Mouse (Mus musculus): ENCODE results near the gene Rpl27.
"Not testable (repeated sequence)": the region's sequence is repeated elsewhere in the genome, so short reads cannot be mapped to it uniquely, and the experiment has no call there.

Gene Rpl27

DNA sequence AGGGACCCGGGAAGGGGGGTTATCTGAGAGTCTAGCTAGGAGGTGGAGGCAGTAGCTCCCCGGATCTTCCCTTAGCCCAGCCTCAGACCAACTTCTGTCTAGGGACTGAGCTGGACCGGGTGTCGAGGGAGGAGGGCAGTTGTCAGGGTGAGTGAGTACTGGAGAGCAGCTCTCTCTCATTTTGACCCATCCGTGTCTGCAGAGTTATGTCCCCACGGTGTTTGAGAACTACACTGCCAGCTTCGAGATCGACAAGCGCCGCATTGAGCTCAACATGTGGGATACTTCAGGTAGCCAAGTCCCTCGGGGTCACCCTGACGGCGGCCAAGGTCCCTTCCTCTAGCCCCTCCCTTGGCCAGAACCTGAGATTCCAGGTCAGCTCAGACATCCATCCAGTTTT, 26.6 kb downstream of the Rpl27 start:
- DNase-seq (ENCODE audit: low spot score), result no peak

DNA sequence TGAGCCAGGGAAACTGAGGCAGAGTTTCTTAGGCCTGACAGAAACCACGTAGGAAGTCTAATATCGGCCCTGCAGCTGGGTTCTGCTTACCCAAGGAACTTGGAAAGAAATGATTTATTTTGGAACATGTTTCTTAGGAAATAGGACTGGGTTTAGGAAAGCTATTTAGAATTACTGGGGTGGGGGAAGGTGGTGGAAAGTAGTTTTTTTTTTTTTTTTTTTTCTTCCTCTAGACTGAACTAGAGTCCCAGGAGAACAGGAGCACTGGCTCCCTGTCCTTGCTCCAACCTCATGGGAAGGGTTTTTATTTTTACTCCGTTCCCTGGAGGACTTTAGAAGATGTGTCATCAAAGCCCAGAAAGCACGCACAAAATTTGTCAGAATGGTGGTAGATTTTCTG, 27.1 kb downstream of the Rpl27 start:
- DNase-seq (ENCODE audit: low spot score), result no peak

DNA sequence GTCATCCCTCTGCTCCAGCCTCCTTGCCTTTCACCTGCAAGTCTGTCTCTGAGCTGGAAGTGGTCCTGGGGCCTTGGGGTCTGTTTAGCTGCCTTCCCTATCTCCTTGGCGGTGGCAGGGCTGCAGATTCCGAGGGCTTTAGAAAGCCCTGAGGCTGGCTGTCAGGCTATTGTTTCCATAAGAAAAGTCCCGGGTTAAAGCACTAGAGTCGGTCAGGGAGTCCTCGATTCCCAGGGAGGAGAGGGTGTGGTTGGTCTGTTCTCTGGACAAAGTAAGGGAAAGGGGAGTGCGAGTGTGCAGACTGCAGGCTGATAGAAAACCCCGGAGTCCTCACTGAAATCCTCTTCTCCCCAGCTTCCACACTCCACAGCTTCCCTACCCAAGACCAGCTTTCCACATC, 28.1 kb downstream of the Rpl27 start:
- no peak for DNase-seq (ENCODE audit: low spot score)

DNA sequence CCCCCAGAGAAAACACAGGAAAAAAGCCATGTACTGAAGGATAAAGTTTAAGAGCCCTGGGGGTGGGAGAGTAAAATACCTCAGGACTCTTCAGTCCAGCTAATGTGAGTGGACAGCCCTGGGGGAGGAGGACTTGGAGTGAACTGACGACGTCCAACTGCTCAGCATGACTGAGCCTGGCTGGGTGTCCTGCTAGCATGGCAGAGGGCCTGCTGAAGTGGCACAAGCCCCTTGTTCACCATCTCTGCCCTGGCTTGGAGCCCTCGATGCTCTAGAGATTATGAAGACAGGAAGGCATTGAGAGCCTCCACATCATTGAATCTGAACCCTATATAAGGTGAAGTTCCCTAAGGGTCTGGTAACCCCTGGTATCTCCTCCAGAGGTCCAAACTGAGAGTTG, 29.8 kb downstream of the Rpl27 start:
- no peak for DNase-seq (ENCODE audit: low spot score)

DNA sequence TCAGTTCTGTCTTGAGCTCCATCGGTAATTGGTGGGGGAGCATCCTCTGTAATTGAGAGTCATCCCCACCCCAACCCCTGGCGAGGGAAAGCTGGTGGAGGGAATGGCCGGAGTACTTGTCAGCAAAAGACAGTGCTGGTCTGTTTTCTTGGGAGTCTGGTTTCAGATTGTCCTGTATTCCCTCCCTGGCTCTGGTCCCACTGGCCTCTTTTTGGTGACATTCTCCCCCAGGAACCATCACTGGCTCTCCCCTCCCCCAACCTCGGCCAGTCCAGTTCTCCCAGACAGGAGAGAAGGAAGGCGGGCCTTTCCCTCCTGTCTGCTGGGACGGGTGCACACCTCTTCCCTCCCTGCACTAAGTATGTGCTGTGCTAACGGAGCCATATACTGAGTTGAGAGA, 30.2 kb downstream of the Rpl27 start:
- no peak for DNase-seq (ENCODE audit: low spot score)

DNA sequence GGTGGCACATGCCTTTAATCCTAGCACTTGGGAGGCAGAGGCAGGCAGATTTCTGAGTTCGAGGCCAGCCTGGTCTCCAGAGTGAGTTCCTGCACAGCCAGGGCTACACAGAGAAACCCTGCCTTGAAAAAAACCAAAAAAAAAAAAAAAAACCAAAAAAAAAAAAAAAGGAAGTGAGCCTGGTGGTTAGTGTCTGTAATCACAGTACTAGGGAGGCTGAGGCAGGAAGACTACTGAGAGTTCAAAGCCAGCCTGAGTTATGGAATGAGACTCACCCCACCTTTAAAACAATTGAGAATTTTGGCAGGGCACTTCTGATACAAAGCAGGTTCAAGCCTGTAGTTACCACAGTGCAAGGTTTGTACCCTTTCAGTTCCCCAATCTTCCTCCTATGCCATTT, 31.6 kb downstream of the Rpl27 start:
- DNase-seq (ENCODE audit: low spot score), result not testable (repeated sequence)

DNA sequence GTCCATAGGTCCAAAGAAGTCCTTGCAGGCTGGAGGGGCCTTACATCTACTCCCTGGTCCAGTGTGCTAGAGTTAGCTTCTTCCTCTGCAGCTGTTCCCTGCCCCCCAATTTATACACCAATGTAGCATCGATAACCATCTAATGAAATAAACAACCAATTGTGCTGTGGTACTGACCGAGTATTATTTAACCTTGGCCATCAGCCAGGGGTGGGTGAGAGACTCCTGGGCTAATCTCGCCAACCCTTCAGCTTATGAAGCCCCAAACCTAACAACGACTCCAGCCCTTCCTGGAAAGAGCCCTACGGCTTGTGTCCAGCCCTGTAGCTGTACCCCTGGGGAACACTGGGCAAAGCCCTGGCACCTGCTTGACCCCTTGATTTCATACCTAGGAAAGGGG, 32.2 kb downstream of the Rpl27 start:
- DNase-seq (ENCODE audit: low spot score), result peak; percentile 26

DNA sequence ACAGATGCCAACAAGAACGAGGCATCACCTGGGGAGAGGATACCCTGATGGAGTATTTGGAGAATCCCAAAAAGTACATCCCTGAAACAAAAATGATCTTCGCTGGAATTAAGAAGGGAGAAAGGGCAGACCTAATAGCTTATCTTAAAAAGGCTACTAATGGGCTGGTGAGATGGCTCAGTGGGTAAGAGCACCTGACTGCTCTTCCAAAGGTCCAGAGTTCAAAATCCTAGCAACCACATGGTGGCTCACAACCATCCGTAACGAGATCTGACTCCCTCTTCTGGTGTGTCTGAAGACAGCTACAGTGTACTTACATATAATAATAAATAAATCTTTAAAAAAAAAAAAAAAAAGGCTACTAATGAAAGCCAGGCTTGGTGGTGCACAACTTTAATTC, 34.3 kb downstream of the Rpl27 start:
- not testable (repeated sequence) for DNase-seq (ENCODE audit: low spot score)

DNA sequence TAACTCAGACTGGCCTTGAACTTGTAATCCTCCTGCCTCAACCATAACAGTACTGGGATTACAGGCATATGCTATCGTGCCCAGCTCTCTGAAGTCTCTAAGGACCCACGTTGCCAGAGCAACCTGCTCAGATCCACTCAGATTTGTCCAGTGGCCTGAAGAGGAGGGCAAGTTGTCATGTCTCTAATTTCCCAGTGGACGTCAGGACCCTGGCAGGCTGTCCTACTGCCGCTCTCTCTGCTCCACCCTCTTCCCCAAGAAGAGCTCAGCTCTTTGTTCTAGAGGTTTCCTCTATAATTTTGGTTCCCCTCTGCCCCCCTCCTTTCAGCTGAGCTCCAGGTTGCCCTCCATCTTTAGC, 35.1 kb downstream of the Rpl27 start:
- DNase-seq (ENCODE audit: low spot score), result no peak

DNA sequence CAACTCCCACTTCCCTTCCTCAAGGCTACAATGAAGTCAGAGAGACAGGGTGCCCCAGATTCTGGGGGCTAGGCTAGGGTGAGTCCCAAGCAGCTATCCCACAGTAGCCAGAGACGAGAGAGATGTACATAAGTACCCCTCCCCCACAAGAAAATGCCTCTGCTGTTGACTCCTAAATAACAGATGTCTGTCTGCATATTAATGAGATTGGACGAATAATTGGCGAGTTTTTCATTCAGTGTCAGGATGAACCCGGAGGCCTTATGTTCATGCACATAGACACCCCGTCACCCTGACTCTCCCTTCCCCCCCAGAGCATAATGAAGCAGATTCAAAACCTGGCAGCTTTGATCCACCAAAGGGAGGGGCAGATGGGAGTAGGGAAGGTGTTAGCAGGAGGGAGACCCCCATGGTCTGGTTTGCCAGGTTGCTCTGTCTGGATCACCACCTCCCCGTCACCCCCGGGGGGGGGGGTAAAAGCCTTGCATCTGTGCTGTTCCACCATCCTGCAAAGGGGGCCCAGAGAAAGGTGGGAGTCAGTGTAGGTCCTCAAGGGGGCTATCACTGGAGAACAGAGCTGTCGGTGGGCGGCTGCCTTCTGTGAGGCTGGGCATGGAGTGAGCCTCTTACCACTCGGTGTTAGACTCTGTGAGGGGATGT, 35.6 kb downstream of the Rpl27 start:
- no peak for DNase-seq (ENCODE audit: low spot score)

DNA sequence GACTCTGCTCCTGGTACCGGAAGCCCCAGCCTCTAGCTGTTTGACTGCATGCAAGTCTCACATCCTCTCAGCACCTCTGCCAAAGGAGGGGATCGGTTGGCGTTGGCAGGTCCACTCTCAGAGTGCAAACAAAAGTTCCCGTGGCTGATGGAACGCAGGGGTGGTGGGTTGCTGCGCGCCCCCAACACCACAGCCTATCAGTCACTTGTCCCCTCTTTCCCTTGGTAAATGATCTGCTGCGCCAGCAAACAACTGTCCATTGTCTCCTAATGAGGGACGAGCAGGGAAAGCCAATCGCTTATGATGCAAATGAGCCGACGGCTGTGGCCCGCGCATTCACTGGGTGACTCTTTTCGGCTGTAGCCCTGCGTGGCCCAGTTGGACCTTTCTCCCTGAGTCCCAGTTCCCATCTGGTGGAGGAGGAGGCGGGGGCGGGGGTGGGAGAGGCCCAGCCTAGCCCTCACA, 37.1 kb downstream of the Rpl27 start:
- no peak for DNase-seq (ENCODE audit: low spot score)

DNA sequence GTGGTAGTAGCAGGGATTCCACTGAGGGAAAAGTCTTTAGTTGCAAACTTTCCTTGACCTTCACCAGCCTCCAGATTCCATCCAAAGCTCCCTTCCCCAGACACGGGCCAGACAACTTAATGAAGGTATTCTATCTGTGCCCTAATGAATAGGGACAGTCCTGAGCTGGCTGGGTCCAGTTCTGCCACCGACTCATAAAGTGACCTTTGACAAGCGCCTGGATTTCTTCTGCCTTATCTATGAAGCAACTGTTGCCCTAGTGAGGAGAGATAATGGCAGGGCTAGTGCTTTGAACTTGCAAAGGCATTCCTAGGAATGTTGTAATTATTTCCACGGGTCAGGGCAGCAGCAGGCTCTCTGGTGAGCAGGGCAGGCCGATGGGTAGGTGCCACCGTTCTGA, 38.8 kb downstream of the Rpl27 start:
- no peak for DNase-seq (ENCODE audit: low spot score)

DNA sequence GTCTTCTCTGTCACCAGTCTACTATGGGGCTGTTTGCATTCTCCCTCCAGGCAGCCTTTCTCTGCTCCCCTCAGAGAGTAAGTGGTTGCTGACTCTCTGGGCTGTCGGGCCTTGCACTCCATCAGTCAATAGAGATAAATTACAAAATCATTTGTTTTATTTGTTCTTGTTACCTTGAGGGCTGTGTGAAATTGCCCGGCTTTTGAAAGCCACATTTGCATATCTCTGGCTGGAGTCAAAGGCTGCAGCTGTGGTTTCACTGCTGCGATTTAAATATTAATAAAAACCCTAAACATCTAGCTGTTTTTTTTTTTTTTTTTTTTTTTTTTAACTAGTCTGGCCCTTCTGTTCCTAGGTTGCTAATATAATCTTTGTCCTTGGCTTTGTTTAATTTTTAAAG, 41.7 kb downstream of the Rpl27 start:
- no peak for DNase-seq (ENCODE audit: low spot score)

DNA sequence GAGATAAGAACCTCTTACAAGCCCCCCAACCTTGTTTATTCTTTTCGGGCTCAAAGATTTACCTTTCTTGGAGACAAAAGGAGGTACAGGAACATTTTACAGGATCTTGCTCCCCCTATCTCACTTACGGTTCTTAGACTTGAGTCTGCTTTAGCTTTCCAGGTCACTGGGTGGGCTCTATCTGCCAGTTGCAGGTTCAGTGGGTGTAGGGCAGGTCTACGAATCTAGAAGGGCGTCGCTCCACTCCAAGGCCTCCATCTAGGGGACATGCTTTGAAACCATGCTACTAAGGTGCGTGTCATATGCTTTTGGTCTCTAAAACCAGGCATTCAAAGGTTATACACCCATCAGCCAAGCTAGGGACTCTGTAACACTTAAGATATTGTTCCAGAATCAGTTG, 42.1 kb downstream of the Rpl27 start:
- DNase-seq (ENCODE audit: low spot score), result no peak

DNA sequence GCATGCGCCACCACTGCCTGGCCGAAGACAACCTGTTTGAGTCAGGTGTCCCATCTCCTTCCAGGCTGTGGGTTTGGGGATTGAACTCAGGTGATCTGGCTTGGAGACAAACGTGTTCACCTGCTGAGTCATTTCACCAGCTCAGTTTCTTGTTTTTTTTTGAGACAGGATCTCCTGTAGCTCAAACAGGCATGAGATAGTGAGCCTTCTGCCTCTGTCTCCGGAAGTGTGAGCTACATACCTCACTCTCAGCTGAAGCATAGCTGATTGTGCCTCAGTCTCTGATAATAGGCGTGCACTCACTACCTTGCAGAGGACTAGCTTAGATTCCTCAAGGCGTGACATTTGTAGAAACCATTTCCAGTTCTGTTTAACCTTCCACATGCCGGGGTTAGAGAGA, 42.7 kb downstream of the Rpl27 start:
- no peak for DNase-seq (ENCODE audit: low spot score)

DNA sequence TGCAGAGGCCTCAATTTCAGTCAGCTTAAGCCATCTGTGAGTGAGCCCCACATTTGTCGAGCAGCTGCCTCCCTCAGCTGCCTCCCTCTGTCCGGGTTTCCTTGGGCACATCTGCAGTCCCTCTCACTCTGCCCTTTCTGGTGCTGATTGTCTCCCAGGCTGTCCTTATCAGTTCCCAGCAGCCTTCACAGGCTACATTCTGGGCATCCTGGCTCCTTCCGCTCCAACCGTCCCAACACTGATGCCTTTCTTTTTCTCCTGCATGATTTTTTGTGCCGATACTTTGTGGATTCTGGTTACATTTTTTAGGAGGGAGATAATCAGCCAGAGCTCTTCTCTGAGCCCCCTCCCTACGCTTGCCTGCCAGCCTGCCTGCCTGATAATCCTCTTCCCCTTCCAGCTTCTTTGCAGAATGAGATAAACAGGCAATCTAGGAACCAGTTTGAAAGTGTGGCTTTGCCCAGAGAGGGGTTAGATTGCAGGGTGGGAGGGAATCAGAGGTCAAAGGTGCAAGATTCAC, 43.5 kb downstream of the Rpl27 start:
- DNase-seq (ENCODE audit: low spot score), result no peak

DNA sequence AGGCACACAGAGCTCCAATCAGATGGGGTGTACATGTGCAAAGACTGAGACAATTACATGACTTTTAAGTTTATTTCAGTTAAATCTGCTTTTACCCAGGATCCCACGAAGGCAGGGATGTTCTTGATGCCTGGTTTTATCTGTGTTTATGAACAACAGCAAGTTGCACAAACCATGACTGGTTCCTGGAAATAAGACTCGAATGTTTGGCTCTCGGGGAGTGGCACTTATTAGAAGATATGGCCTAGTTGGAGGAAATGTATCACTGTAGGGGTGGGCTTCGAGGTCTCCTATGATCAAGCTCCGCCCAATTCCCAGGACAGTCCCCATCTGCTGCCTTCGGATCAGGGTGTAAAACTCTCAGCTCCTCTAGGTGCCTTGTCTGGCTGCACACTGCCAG, 44.0 kb downstream of the Rpl27 start:
- no peak for DNase-seq (ENCODE audit: low spot score)

Data from lung, postnatal 25 days (tissue).